Mouse (Mus musculus) naive thymus-derived CD4-positive, alpha-beta T cell, adult 2 months (primary cell): ENCODE measurements at regions not wholly inside any gene's neighbourhood (a gene's known extent, or its start where the extent isn't known, plus 50 kb on each side); places are given as distances from the start of the nearest gene placed in this dataset.
A peak's percentile ranks its signal among the peaks of the same experiment; 100 is the strongest.

Experiments used
- DNase-seq: peaks from one replicate; pipeline ENCODE4 v3.0.0-alpha.2; 2011; ENCODE audit warnings: low read depth

DNA sequence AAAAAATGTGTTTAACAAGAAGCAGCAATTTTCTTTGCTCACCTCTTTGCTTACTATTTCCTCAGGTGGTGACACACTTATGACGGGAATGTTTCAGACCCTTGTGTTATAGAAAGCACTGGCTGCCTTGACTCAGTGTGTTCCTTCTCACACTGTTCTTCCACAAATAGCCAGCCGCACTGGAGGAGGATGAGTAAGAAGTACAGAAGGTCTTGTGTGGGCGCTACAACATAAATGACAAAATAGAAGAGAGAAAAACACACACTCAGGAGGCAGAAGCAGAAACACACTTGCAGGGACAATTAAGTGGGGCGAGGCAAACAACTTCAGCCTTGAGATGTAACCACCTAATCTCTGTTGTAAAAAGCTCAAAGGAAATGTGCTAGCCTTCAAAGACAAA, 292.2 kb upstream of the Pkn2 start:
- DNase-seq, result no peak

DNA sequence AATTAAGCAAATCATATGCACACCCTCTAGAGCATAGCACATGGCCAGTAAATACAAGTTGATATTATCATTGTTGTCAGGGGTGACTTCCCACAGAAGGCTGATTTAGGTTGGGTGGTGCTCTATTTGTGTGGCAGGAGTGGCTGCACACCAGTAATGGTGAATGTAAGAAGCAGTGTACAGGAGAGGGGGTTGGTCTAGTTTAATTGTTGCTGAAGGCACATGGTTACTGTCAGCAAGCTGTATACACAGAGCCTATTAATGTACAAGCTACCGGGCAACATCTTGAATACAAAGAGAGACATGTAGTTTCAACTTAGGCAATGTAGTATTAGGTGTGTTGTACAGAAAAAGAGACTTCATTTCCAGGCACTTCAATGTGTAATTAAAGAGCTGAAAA, 280.6 kb upstream of the Pkn2 start:
- DNase-seq, result no peak

DNA sequence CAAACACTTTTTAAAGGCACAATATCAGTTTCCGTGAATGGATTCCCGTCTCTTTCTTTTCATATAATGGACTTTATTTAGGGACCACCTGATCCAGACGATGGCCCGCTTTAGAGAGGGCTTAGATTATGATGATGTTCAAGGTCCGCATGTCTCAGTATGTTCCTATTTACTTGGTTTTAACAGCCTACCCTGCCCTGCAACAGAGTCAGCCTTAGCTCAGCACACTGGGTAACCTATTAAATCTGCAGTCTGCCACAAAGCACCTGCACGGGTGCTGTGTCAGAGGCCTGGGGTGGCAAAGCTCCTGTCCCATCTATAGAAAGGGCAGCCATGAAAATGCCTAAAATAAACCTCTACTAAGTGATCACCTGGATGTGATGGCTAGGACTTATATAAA, 280.2 kb upstream of the Pkn2 start:
- no peak for DNase-seq

GRCm38 (mm10) chr3:143158568-143158967, 276.8 kb upstream of the Pkn2 start:
- DNase-seq, result no peak

- DNase-seq, result no peak
Observed at GRCm38 (mm10) chr3:143156733-143157524, 275.1 kb upstream of the Pkn2 start.

DNA sequence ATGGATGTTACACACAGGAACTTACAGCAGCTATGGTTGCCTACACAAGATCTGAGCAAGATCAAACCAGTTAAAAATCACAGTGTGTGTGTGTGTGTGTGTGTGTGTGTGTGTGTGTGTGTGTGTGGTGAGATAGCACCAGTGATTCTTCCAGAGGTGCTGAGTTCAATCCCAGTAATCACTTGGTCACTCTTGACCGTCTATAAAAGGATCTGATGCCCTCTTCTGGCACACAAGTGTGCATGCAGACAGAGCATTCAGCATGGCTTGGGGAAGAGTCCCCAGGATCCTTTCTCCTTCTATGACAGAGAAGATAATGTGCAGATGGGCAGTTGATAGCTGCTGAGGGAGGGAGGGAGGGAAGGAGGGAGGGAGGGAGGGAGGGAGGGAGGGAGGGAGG, 274.4 kb upstream of the Pkn2 start:
- DNase-seq, result no peak

DNA sequence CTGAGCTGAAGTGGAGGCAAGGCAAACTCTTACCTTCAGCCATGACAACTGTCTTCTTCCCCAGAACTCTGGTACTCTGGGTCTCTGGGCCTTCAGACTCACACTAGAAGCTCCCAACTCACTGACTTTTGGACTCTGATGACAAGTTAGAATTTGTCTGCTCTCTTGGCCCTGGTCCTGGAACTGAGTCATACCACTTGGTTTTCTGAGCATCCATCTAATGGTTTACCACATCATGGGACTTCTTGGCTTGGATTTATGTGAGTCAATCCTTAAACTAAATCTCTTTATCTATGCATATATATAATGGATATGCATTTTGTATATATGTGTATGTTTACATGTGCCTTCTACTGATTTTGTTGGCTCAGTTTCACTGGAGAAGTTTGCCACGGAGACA, 273.8 kb upstream of the Pkn2 start:
- no peak for DNase-seq

- no peak for DNase-seq
Observed at GRCm38 (mm10) chr3:143147471-143147870, 265.7 kb upstream of the Pkn2 start.

DNA sequence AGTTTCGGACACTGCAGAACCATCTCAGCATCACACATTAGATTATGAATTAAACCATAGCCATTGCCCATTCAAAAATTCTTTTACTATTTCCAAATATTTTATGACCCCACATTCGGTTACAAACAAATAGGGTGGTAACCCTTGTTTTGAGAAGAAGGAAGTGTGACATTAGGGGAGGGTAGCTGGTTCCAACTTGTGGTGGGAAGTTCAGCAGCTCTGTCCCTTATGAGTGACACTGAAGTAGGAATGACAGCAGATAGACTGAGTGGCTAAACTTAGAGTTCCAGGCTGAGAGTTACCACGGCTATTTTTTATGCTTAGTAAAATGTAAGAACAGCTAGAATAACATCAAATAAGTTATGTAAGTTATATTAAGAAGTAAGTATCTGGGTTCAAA, 257.1 kb upstream of the Pkn2 start:
- no peak for DNase-seq

- DNase-seq, result no peak
Observed at GRCm38 (mm10) chr3:143134528-143134927, 252.7 kb upstream of the Pkn2 start.

DNA sequence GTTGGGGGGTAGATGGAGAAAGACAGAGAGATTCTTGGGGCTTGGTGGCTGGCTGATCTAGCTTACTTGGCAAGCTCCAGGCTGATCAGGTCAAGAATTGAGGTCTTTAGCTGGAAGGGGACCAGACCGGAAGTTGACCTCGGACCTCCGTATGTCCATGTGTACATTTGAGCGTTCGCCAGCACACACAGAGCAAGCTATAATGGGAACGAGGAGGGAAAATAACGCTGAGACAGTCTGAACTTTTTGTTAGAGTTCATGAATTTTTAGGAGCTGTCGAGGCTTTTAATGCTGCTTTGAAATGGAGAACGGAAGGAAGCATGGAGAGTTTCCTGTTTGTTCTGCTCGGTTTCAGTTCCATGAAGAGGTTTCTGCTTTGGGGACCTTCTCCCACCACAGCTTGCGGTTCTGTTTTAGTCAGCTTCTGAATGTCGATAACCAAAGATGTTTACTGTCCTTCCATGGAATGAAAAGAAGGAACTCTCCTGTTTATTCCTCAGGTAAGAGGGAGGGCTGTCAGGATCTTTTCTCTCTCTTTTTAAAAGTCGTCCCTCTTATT, 226.0 kb upstream of the Pkn2 start:
- no peak for DNase-seq

- no peak for DNase-seq
Observed at GRCm38 (mm10) chr3:143104734-143105133, 222.9 kb upstream of the Pkn2 start.

DNA sequence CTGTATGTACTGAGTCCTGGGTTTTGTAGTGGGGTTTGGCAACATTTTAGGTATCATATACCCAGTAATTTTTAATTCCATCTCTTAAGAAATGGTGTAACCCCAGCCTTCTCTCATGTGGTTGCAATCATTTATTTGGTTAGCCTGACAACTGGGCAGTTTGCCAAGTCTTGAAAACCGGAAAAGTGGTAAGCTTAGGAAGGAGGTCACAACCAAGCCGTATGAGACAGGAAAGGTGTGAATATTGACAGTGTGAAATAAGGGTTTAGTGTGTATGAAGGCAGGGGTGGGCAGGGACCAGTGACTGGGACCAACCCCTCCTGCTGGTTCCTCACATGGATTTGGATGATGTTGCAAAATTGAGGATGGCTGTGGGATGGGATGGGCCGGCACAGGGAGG, 221.5 kb upstream of the Pkn2 start:
- peak; percentile 9 for DNase-seq

- DNase-seq, result no peak
Observed at GRCm38 (mm10) chr3:143100810-143101645, 219.2 kb upstream of the Pkn2 start.

DNA sequence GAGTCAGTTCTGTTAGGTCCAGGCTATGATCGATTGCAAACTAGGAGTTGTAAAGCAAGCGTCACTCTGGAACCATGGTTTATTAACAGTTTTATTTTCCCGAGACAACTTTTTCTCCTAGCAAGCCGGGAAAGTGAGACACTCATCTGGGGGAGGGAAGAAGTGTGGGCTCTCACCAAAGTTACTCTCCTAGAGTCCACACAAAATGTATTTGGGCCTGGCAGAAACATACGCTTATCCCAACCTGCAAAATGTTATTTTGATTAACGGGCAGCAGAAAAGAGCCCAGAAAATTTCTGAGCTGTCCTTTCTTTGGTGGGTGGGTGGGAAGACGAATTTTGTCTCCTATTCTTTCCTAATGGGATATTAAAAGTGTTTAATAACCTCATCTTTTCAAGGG, 218.4 kb upstream of the Pkn2 start:
- no peak for DNase-seq

- DNase-seq, result no peak
Observed at GRCm38 (mm10) chr3:143092206-143092605, 210.4 kb upstream of the Pkn2 start.

- DNase-seq, result no peak
Observed at GRCm38 (mm10) chr3:143090886-143091285, 209.1 kb upstream of the Pkn2 start.

- no peak for DNase-seq
Observed at GRCm38 (mm10) chr3:143090316-143090715, 208.5 kb upstream of the Pkn2 start.

GRCm38 (mm10) chr3:143087786-143088185, 206.0 kb upstream of the Pkn2 start:
- no peak for DNase-seq

DNA sequence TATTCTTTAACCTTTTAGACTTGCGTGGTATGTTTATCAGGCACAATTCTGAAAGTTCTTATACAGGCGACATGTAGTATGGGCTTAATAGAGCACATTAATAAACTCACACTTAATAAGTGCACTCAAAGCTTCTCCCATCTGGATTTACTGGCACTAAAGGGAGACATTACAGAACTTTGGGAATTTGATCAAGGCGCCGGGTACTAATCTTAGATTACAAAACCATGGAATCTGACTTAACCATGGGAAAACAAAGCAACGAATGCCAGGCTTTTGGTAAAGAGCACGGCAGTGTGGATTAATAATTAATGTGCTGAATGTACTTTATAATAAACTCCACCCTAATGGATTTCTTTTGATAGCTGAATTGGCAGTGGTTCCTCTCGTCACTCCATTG, 196.5 kb upstream of the Pkn2 start:
- no peak for DNase-seq

DNA sequence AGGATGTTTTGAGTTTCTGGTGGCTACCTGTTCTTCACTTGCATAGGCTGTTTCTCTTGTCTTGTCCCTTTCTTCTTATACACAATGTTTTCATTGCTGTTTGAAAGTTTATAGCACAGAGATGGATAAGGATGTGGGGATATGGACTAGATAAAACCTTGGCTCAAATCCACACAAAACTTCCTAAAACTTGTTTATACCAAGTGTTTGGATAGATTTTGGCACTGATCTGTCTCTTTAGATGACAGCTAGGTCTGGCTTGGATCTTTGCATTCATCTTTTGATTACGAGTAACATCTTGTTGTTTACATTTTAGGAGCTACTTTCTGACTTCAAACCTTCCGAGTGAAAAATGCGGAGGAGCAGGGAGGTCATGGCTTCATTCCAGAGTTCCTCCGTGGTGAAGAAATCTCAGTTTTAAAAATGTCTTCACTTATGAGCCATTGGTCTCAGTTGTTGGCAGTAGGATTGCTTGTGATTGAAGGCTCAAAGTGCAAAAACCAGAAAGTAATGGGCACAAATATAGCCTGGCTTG, 190.1 kb upstream of the Pkn2 start:
- no peak for DNase-seq

GRCm38 (mm10) chr3:143054858-143055257, 173.1 kb upstream of the Pkn2 start:
- no peak for DNase-seq
